Mouse (Mus musculus) liver, embryonic 14.5 days (tissue): Measurements from ENCODE around the gene Smyd1. TPM values are rescaled to one million over a fixed set of nuclear protein-coding genes. Genes with fewer than 3 reads are reported as not detected.

ENCODE experiments used
- ATAC-seq: fragments of 200-750 bp; cut with Nextera tagmentation; 2 replicates; pipeline ENCODE4 v1.8.0; 2017; ENCODE audit warnings: moderate number of reproducible peaks, mild to moderate bottlenecking, moderate library complexity; ENCODE audit not compliant: insufficient read depth
- DNase-seq, 3 experiments: peaks; one replicate each; pipeline ENCODE4 v3.0.0-alpha.2; 2012 to 2013; ENCODE audit warnings: low read depth in 3 of 3, low spot score in 3 of 3
- H3K27ac ChIP-seq: fragments of 300-500 bp; sonication (generic); 2 replicates; pipeline ENCODE4 v1.5.1; 2014; ENCODE audit warnings: moderate library complexity, mild to moderate bottlenecking, control low read depth, inconsistent platforms
- H3K27me3 ChIP-seq: fragments of 300-500 bp; sonication (generic); 2 replicates; pipeline ENCODE4 v1.6.1; 2014; ENCODE audit warnings: mild to moderate bottlenecking, low read length, moderate library complexity; ENCODE audit not compliant: control insufficient read depth, insufficient read depth
- H3K36me3 ChIP-seq: fragments of 300-500 bp; sonication (generic); replicated peaks from 2 replicates; pipeline ENCODE4 v1.6.1; 2014; ENCODE audit warnings: low read depth; ENCODE audit not compliant: control insufficient read depth, insufficient read depth
- H3K4me1 ChIP-seq, 2 experiments: fragments of 200-500 bp in 1 of 2; fragments of 300-500 bp in 1 of 2; sonication (generic) in 1 of 2; replicated peaks; 2 replicates each; pipeline ENCODE4 v1.6.1; 2012 to 2014; ENCODE audit warnings: antibody characterized with exemption in 1 of 2, inconsistent platforms in 1 of 2, low read length in 1 of 2; ENCODE audit not compliant: control insufficient read depth in 2 of 2, insufficient read depth in 2 of 2
- H3K4me2 ChIP-seq: fragments of 300-500 bp; sonication (generic); 2 replicates; pipeline ENCODE4 v1.6.1; 2014; ENCODE audit warnings: low read depth, mild to moderate bottlenecking, control low read depth, moderate library complexity
- H3K4me3 ChIP-seq, 2 experiments: fragments of 200-500 bp in 1 of 2; fragments of 300-500 bp in 1 of 2; sonication (generic) in 1 of 2; 2 replicates each; pipeline ENCODE4 v1.5.1; 2012 to 2014; ENCODE audit warnings: low read depth in 2 of 2, low read length in 2 of 2, mild to moderate bottlenecking in 2 of 2, control low read depth in 1 of 2, inconsistent platforms in 1 of 2, moderate library complexity in 1 of 2; ENCODE audit not compliant: insufficient read depth in 1 of 2
- H3K9ac ChIP-seq: fragments of 300-500 bp; sonication (generic); replicated peaks from 2 replicates; pipeline ENCODE4 v1.6.1; 2014; ENCODE audit warnings: mild to moderate bottlenecking, control low read depth, moderate library complexity
- H3K9me3 ChIP-seq: fragments of 300-500 bp; sonication (generic); 2 replicates; pipeline ENCODE4 v1.6.1; 2016; ENCODE audit warnings: low read length, mixed read lengths; ENCODE audit not compliant: control insufficient read depth
- CTCF ChIP-seq: IDR thresholded peaks from 2 replicates; pipeline ENCODE4 v1.5.1; 2016; ENCODE audit warnings: antibody characterized with exemption, low read depth, control low read depth
- EP300 ChIP-seq: IDR thresholded peaks from 2 replicates; pipeline ENCODE4 v1.6.1; 2016; ENCODE audit warnings: antibody characterized with exemption, low read depth
- WGBS: fragments of 180-500 bp; shearing (Covaris S2); extraction: QIAGEN DNeasy Blood & Tissue Kit; methylation state at CpG from one replicate; pipeline ENCODE4 v1.1.7; 2014; ENCODE audit not compliant: insufficient replicate concordance; 5-methylcytosine and 5-hydroxymethylcytosine counted together
- polyA plus RNA-seq, 2 experiments: library from polyadenylated mRNA; depleted of rRNA in 1 of 2; stranded (reverse) in 1 of 2; unstranded in 1 of 2; fragments of >200 nt; fragmentation: Nextera tagmentation in 1 of 2; extraction: Ambion mirVana in 1 of 2; gene quantifications; 2 replicates each; pipeline versions ENCODE4 v1.2.1 to v1.2.3; 2012 to 2014

Smyd1 gene
- polyA plus RNA-seq, 2 experiments, result 0.08 to 0.11 TPM

DNA sequence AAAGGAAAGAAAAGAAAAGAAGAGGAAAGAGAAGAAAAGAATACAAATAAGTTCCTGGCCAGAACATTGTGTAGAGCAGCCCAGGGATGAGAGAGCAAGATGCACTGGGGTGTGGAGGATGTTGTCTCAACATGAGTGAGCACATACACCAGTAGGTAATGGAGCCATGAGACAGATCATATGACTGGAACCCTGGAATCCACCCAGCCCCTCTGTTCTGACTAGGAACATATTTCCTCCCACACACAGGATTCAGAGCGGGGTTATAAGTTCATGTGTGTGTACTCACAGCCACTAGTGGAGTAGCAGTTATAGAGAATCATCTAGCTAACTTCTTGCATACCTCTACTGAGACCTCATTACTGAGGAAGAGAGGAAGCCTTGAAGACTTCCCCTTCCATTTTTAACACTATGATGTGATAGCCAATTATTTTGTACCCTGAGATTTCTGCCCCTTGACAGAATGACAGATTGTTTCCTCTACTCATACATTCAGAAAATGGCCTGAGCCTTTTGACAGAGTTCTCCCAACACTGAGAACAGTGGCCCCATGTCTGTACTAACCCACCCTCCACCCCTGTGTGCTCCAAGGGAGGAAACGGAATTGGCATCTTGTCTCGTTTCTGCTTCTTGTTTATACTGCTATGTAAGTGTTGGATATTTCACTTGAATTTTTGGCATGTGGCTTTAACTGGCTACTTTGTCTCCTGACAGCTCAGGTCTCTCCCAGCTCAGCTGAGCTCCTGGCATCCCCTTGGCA is 97.7 kb downstream of the Smyd1 start:
- TF ChIP-seq EP300 (no peak), CTCF (no peak)
- Histone ChIP-seq H3K27ac (no peak overlapping the region), H3K27me3 (no peaks in the 10 kb centered on the region), H3K36me3 (no peaks in the 10 kb centered on the region), H3K4me1 (peaks cover 0 to 5% of the 10 kb centered on the region in 2 experiments; a peak in 1 of 4 replicates), H3K4me2 (no peak overlapping the region), H3K9me3 (no peaks in the 10 kb centered on the region), H3K9ac (no peak overlapping the region), H3K4me3 (no peak overlapping the region)
- 35% methylated on average over 3 of the region's 3 CpGs for WGBS
- ATAC-seq, result no peak
- DNase-seq, result no peak

DNA sequence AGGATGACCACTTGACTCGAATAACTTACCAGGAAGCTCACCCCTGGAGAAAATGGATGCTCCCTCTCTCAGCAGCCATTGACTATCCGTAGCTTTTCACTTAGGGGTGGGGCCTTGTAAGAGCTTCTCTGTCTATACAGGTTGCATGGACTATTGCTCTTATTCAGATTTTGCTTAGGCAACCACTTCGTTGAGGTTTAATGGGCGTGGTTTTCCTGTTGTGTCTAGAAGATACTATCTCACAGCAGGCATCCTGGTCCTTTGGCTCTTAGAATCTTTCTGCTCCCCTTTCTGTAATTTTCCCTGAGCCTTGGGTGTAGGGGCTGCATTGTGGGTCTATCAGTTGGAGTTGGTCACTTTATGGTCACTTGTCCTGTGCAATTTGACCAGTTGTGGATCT is 100.5 kb downstream of the Smyd1 start:
- Histone ChIP-seq H3K36me3 (no peaks in the 10 kb centered on the region), H3K9me3 (no peaks in the 10 kb centered on the region), H3K9ac (no peak overlapping the region), H3K4me2 (no peak overlapping the region), H3K4me3 (no peak overlapping the region), H3K27me3 (no peaks in the 10 kb centered on the region), H3K4me1 (0 out of 4 replicates have a peak, but pooled peaks cover 0 to 5% of the 10 kb centered on the region in 2 experiments), H3K27ac (no peak overlapping the region)
- 41% methylated on average over 4 of the region's 4 CpGs for WGBS
- no peak for DNase-seq
- TF ChIP-seq CTCF (no peak), EP300 (no peak)
- no peak for ATAC-seq

- Histone ChIP-seq H3K36me3 (no peaks in the 10 kb centered on the region), H3K9me3 (no peaks in the 10 kb centered on the region), H3K27me3 (no peaks in the 10 kb centered on the region), H3K9ac (no peak overlapping the region), H3K27ac (no peak overlapping the region), H3K4me2 (no peak overlapping the region), H3K4me3 (no peak overlapping the region), H3K4me1 (peaks cover 0 to 2% of the 10 kb centered on the region in 2 experiments; a peak in 1 of 4 replicates)
- 80% methylated on average over 3 of the region's 3 CpGs for WGBS
- DNase-seq (no peak), ATAC-seq (no peak)
- TF ChIP-seq CTCF (no peak), EP300 (no peak)
These were observed 109.6 kb downstream of the Smyd1 start for GRCm38 (mm10) chr6:71212471-71212870.

GRCm38 (mm10) chr6:71211917-71212316 is 110.1 kb downstream of the Smyd1 start:
- no peak overlapping the region for H3K27ac ChIP-seq
- no peaks in the 10 kb centered on the region for H3K9me3 ChIP-seq
- ATAC-seq (no peak), DNase-seq (no peak)
- no peak overlapping the region for H3K4me3 ChIP-seq
- no peak overlapping the region for H3K9ac ChIP-seq
- peaks cover 0 to 2% of the 10 kb centered on the region in 2 experiments; a peak in 1 of 4 replicates for H3K4me1 ChIP-seq
- WGBS, result 42% methylated on average over 7 of the region's 7 CpGs
- no peaks in the 10 kb centered on the region for H3K27me3 ChIP-seq
- H3K36me3 ChIP-seq, result no peaks in the 10 kb centered on the region
- no peak overlapping the region for H3K4me2 ChIP-seq
- TF ChIP-seq EP300, result no peak
- TF ChIP-seq CTCF, result no peak

- Histone ChIP-seq H3K9me3 (no peaks in the 10 kb centered on the region), H3K9ac (no peak overlapping the region), H3K4me3 (no peak overlapping the region), H3K36me3 (no peaks in the 10 kb centered on the region), H3K27ac (no peak overlapping the region), H3K4me1 (peaks cover 0 to 2% of the 10 kb centered on the region in 2 experiments; a peak in 1 of 4 replicates), H3K4me2 (no peak overlapping the region), H3K27me3 (no peaks in the 10 kb centered on the region)
- no peak for DNase-seq
- TF ChIP-seq EP300, result no peak
- no peak for TF ChIP-seq CTCF
- ATAC-seq, result no peak
- WGBS, result 51% methylated on average over 2 of the region's 2 CpGs
These were observed 113.3 kb downstream of the Smyd1 start for GRCm38 (mm10) chr6:71208691-71209090.
